Comparison of ENCODE assay signal across 2 mouse cellular contexts in the genomic region with DNA sequence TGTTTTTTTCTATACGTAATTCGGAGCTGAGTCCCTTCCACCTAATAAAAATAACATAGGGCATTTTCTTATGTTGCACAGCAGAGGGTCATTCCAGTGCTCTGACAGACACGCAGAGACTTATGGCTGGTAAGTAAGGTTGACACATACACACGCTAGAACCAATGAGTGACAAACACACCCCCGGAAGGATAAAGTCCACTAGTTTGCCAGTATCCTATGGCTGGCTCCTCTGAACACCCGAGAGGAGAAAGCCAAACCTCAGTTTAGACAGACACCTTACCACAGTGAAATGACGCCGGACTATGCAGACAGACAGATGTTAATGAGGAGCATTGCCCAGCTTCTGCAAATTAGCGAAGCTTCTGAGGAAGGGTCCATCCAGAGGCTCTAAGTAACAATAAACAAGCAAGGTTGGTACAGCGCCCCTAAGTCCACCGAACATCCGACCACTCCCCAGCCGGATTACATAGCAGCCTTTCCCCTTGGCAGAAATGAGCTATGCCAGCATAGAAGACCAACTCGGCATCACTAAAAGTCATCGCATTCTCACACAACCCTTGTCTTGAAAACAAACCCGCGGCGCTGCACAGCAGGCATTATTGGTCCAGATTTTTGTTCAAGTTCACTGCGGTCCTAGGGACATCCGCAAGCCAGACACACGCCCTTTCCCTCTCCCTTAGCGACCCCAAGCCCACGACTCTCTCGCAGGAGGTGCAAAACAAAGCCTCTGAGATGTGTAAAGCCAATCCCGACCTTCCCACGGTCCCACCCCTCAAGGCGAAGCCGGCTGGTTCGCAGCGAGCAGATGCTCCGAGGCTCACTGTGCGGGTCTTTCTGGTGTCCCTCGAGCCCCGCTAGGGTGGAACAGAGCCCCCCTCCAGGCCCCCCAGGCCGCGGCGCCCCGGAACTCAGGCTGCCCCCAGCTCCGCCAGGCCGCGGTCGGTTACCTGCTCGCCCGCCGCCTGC.
TF ChIP-seq lines count a peak whose summit lies in the region.

No protein-coding gene starts in this region.

TF ChIP-seq in ES-E14, 5 proteins besides CTCF, POLR2A, EP300 and RAD21:
- TF ChIP-seq ZNF384 (IDR thresholded peaks at IDR 0.05; ENCODE audit: low read depth, low read length) (no peak), CHD2 (IDR thresholded peaks at IDR 0.05; ENCODE audit: low read depth, low read length) (no peak), HCFC1 (IDR thresholded peaks at IDR 0.05; ENCODE audit: borderline replicate concordance, insufficient read depth, low read length) (no peak), MAFK (IDR thresholded peaks at IDR 0.05; ENCODE audit: insufficient read depth, low read depth, low read length) (no peak), ZC3H11A (IDR thresholded peaks at IDR 0.05; ENCODE audit: borderline replicate concordance, low read depth, low read length) (no peak)

TF ChIP-seq in myocyte, 11 proteins besides CTCF, POLR2A, EP300 and RAD21 (continued from another document):
- TF ChIP-seq REST (IDR thresholded peaks at IDR 0.05; ENCODE audit: insufficient read depth, insufficient read length): no peak
- no peak for TF ChIP-seq TCF3 (IDR thresholded peaks at IDR 0.05; ENCODE audit: insufficient read length, low read depth)
- no peak for TF ChIP-seq MYOG (IDR thresholded peaks at IDR 0.05; ENCODE audit: control insufficient read depth in 1 of 3, insufficient read depth in 1 of 3, insufficient read length in 2 of 3, low read depth in 2 of 3)
- no peak for TF ChIP-seq CEBPB (IDR thresholded peaks at IDR 0.05; ENCODE audit: insufficient read depth, poor library complexity, severe bottlenecking)
- TF ChIP-seq E2F4 (IDR thresholded peaks at IDR 0.05; ENCODE audit: insufficient read depth): no peak
- no peak for TF ChIP-seq MAX (IDR thresholded peaks at IDR 0.05; ENCODE audit: low read depth)
- TF ChIP-seq USF1 (IDR thresholded peaks at IDR 0.05; ENCODE audit: low read depth): no peak
